Mouse (Mus musculus) olfactory bulb, adult 2 months (tissue): ENCODE results near the gene Rybp.

Source experiments
- CTCF ChIP-seq: fragments of 200-500 bp; IDR thresholded peaks from 2 replicates; pipeline ENCODE4 v1.5.1; 2012; ENCODE audit warnings: low read depth, mild to moderate bottlenecking, low read length, moderate library complexity; ENCODE audit not compliant: insufficient read depth
- POLR2A ChIP-seq: fragments of 200-500 bp; IDR thresholded peaks from 2 replicates; pipeline ENCODE4 v1.6.1; 2012; ENCODE audit warnings: mild to moderate bottlenecking, low read depth, low read length, moderate library complexity; ENCODE audit not compliant: insufficient read depth

DNA sequence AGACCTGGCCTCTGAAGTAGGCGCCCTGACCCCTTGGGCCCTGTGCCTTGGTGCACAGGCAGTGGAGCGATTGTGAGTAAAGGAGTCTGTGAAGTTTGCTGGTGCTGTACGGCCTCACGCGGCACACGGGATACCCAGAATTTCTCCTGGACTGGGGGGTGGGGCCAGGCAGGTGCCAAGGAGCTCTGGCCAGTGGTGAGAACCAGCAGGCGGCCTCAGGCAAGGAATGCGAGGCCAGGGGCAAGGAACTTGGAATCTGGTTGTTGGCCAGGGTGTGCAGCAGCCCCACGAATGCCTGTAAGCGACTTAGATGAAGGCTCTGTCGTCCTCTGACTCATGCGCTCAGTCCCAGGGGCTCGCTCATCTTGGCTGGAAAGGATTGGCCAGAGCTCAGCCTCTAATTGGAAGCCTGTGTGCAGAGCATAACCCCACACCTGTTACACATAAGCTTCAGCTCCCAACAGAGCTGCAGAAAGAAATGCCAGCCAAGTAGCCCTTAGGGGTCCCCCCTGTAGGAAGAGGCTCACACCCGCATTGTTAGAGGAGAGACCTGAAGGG is 49.4 kb upstream of the Rybp start:
- no peak for TF ChIP-seq CTCF
- TF ChIP-seq POLR2A: no peak
